Mouse (Mus musculus) ES-Bruce4 (cell line): Measurements from ENCODE around the gene Fuz. TPM values are rescaled to one million over a fixed set of nuclear protein-coding genes. Genes with fewer than 3 reads are reported as not detected.

Experiments
- H3K27ac ChIP-seq: 2 replicates; pipeline ENCODE4 v1.5.1; 2012; ENCODE audit warnings: low read length, inconsistent platforms; ENCODE audit not compliant: insufficient read depth
- H3K27me3 ChIP-seq: 2 replicates; pipeline ENCODE4 v1.6.1; 2012; ENCODE audit warnings: mild to moderate bottlenecking, low read length, inconsistent platforms; ENCODE audit not compliant: control insufficient read depth, poor library complexity, insufficient read depth, severe bottlenecking
- H3K36me3 ChIP-seq: 2 replicates; pipeline ENCODE4 v1.6.1; 2012; ENCODE audit warnings: inconsistent platforms, mild to moderate bottlenecking, low read length, moderate library complexity; ENCODE audit not compliant: control insufficient read depth, poor library complexity, insufficient read depth, severe bottlenecking
- H3K4me1 ChIP-seq: one replicate; pipeline ENCODE4 v1.8.1; 2011; ENCODE audit warnings: low read length; ENCODE audit not compliant: control insufficient read depth, insufficient read depth
- H3K4me3 ChIP-seq: 2 replicates; pipeline ENCODE4 v1.5.1; 2011; ENCODE audit warnings: low read depth, mild to moderate bottlenecking, low read length
- H3K9ac ChIP-seq: 2 replicates; pipeline ENCODE4 v1.6.1; 2012; ENCODE audit warnings: low read depth, mild to moderate bottlenecking, inconsistent platforms; ENCODE audit not compliant: poor library complexity, severe bottlenecking
- H3K9me3 ChIP-seq: replicated peaks from 2 replicates; pipeline ENCODE4 v1.6.1; 2012; ENCODE audit warnings: mild to moderate bottlenecking, low read length, inconsistent platforms; ENCODE audit not compliant: control insufficient read depth, poor library complexity, insufficient read depth, severe bottlenecking
- CTCF ChIP-seq: IDR thresholded peaks from one replicate; pipeline ENCODE4 v1.8.1; 2011; ENCODE audit warnings: low read depth, low read length
- EP300 ChIP-seq: IDR thresholded peaks from 2 replicates; pipeline ENCODE4 v1.6.1; 2011; ENCODE audit warnings: low read depth, low read length; ENCODE audit not compliant: insufficient read depth
- POLR2A ChIP-seq: IDR thresholded peaks from one replicate; pipeline ENCODE4 v1.8.1; 2011; ENCODE audit warnings: low read length; ENCODE audit not compliant: insufficient read depth
- polyA plus RNA-seq: library from polyadenylated mRNA; stranded (reverse); fragments of >200 nt; gene quantifications from 2 replicates; pipeline ENCODE4 v1.2.4, GENCODE M21; 2011; ENCODE audit warnings: low read depth; ENCODE audit not compliant: missing spikeins, insufficient read depth, insufficient read length

Gene Fuz
- 15.5 and 17.5 TPM in 2 replicates for polyA plus RNA-seq

DNA sequence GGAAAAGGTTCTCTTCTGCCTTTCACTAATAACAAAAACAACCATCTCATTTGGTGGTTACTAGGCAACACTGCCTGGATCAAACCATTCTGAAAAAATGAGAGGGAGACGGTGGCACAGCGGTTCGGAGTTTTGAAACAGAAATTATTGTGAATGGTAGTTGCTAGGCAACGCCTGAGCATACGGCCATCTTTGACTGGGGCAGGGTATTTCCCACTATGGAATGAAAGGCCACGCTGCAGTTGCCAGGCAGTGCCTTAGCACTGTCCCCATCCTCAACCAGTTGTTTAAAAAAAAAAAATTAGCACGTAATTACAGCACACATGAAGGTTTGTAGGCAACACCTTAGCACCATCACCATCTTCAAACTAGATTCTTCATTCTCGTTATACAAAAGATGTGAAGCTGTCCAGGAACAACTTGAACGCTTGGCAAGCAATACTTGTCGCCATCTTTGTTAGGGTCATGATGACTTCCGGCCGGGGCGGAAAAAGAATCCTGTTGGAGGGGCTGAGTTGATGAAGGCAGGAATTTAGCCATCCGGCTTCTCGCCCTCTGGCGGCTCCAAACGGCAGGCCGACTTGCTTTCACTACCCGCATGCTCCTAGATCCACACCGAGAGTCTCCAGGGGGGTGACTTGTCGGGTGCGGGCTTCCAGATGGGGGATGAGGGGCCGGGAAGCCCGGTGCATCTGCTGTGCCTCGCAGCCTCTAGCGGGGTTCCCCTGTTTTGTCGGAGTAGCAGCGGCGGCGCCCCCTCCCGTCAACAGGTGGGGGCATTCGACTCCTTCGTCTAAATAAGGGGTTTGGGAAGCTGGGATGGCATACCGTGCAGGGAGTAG is at the start of gene Fuz:
Fuz (plus strand) TSS at position 487 of the 842 bp plus-strand sequence.
- Histone ChIP-seq H3K36me3 (no peaks in the 10 kb centered on the region), H3K9ac (peak within 1 kb of the TSS; percentile 88), H3K9me3 (no peaks in the 10 kb centered on the region), H3K4me1 (peaks cover 3% of the 10 kb centered on the region), H3K27me3 (no peaks in the 10 kb centered on the region), H3K27ac (peak within 1 kb of the TSS; percentile 52), H3K4me3 (peak within 1 kb of the TSS; percentile 80)
- no peak for TF ChIP-seq POLR2A
- TF ChIP-seq CTCF: peak; percentile 30
- TF ChIP-seq EP300: no peak

GRCm38 (mm10) chr7:44846804-44847203 is 49.1 kb upstream of the Fuz start:
- no peak overlapping the region for H3K9ac ChIP-seq
- TF ChIP-seq CTCF: no peak
- TF ChIP-seq EP300: no peak
- TF ChIP-seq POLR2A: no peak
- H3K27me3 ChIP-seq: no peaks in the 10 kb centered on the region
- H3K27ac ChIP-seq: no peak overlapping the region
- no peaks in the 10 kb centered on the region for H3K4me1 ChIP-seq
- H3K9me3 ChIP-seq: no peaks in the 10 kb centered on the region
- no peak overlapping the region for H3K4me3 ChIP-seq
- peaks cover 2% of the 10 kb centered on the region for H3K36me3 ChIP-seq

DNA sequence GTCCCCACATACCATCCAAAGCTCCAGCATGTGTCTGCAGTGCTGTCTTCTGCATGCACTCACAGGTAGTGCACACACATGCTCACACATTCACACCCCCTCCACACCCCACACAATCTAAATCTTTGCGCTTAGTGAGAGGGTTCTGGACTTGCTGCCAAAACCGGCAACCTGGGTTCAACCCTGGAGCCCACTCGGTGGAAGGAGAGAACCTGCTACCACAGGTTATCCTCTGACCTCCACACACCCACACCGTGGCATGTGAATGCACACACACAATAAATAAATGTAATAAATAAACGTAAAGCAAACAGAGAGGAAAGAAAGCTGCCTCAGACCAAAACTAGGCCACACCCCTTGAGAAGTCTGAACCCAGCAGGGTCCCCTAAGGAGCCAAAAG is 48.1 kb upstream of the Fuz start:
- no peak overlapping the region for H3K27ac ChIP-seq
- H3K4me1 ChIP-seq: no peaks in the 10 kb centered on the region
- peak overlapping the region; percentile 73 for H3K4me3 ChIP-seq
- TF ChIP-seq CTCF (no peak), EP300 (no peak), POLR2A (no peak)
- H3K36me3 ChIP-seq: no peaks in the 10 kb centered on the region; the same call in none of the 2 replicates
- no peaks in the 10 kb centered on the region for H3K27me3 ChIP-seq
- no peaks in the 10 kb centered on the region for H3K9me3 ChIP-seq
- no peak overlapping the region for H3K9ac ChIP-seq

GRCm38 (mm10) chr7:44848561-44849415 is 47.1 kb upstream of the Fuz start, which contains the start of the genes Akt1s1 and Tbc1d17:
Gene Akt1s1, plus strand, starts transcription at chr7:44848991.
Gene Tbc1d17, minus strand, starts transcription at chr7:44849079.
- H3K27me3 ChIP-seq: no peaks in the 10 kb centered on the region
- no peaks in the 10 kb centered on the region for H3K4me1 ChIP-seq
- peak within 1 kb of the TSS; percentile 77 for H3K27ac ChIP-seq
- H3K9me3 ChIP-seq: no peaks in the 10 kb centered on the region
- H3K4me3 ChIP-seq: peak within 1 kb of the TSS; percentile 88
- TF ChIP-seq POLR2A (peak; percentile 56), CTCF (no peak), EP300 (no peak; the same call in 1 of the 2 replicates)
- no peaks in the 10 kb centered on the region; the same call in 1 of the 2 replicates for H3K36me3 ChIP-seq
- peak within 1 kb of the TSS; percentile 69 for H3K9ac ChIP-seq

DNA sequence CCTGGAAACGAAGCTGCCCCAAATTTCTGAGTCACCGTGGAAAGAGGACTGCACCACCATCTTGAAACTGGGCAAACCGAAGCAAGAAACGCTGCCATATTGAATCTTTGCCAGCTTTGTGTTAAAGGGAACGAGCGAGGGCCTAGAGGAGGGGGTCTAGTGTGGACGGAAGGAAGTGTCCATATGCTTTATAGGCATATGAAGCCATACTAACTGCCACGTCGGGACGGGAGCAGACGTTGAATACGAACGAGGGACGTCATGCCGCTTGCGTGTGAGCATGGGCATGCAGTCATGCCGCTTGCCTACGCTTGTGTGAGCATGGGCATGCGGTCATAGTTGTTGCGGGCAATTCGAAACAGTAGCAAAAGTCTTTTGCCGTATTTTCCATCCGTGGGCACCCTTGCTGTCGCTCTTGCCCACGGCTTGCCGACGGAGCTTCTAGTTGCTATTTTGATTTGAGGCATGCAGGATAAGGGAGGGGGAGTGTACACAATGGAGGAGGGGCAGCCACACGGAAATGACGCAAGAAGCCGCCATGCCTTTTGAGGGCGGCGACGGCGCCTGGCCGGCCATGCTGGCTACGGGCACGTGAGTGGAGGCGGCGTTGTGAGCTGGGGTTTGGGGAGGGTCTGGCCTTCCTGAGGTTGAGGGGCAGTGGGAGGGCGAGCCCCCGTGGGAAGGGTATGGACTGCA is 46.3 kb upstream of the Fuz start:
- peak overlapping the region; percentile 77 for H3K27ac ChIP-seq
- H3K4me3 ChIP-seq: peak overlapping the region; percentile 88
- no peaks in the 10 kb centered on the region for H3K9me3 ChIP-seq
- H3K9ac ChIP-seq: peak overlapping the region; percentile 69
- H3K27me3 ChIP-seq: no peaks in the 10 kb centered on the region
- TF ChIP-seq EP300 (0 out of 2 replicates have a peak, but pooled peaks have one; percentile 57), POLR2A (peak; percentile 75), CTCF (no peak)
- H3K36me3 ChIP-seq: no peaks in the 10 kb centered on the region
- no peaks in the 10 kb centered on the region for H3K4me1 ChIP-seq
